Mouse (Mus musculus) urinary bladder, postnatal 14 days (tissue): Measurements from ENCODE around the gene Htatsf1.
A peak's percentile ranks its signal among the peaks of the same experiment; 100 is the strongest.

Experiments
- DNase-seq: peaks from one replicate; pipeline ENCODE4 v3.0.0; 2021; ENCODE audit warnings: low spot score

Htatsf1 gene

GRCm38 (mm10) chrX:57053174-57053992 lies at the start of gene Htatsf1:
Gene Htatsf1, plus strand, starts transcription at chrX:57053583.
- peak; percentile 73 for DNase-seq

- DNase-seq, result no peak
Observed at GRCm38 (mm10) chrX:57012891-57013290, 40.5 kb upstream of the Htatsf1 start.

- DNase-seq, result no peak
Observed at GRCm38 (mm10) chrX:57042774-57043173, 10.6 kb upstream of the Htatsf1 start, which contains the start of gene Brs3. Gene Brs3, plus strand, starts transcription at chrX:57043074.

DNA sequence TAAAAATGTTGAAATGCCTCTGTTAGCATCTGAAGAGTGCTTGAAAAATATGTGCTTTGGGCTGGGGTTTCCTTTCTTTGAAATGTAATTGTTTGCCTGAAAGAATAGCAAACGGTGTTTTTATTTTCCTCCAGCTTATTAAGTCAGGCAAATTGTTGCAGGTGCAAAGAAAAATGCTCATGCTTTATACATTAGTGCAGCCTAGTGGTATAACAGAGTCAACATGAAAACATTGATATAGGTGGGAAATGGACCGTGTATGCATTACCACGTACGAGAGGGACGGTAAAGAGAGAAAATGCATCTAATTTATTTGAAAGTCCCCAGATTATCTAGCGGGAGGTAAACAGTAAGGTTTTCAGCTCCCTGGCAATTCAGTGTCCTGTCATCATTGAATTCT lies 9.5 kb upstream of the Htatsf1 start:
- DNase-seq, result no peak

DNA sequence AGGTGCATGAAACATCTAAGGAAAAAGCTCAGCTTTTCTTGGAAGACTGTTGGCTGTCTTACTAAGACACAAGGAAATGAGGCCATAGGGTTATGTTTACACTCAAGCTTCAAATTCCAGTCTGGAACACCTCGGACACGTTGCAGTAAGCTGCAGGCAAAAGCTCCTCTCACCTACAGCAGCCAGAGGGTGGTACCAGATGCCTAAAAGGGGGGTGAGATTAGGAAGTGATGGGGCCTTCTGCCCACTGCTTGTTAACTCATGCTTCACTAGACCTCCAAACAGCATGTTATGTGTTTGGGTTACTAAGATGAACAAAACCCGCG lies 572 bp upstream of the Htatsf1 start:
- no peak for DNase-seq

GRCm38 (mm10) chrX:57053993-57054385 lies 606 bp downstream of the Htatsf1 start:
- no peak for DNase-seq

GRCm38 (mm10) chrX:57081496-57081895 lies 28.1 kb downstream of the Htatsf1 start:
- no peak for DNase-seq

GRCm38 (mm10) chrX:57087806-57088205 lies 34.4 kb downstream of the Htatsf1 start, which contains the start of gene Vgll1:
Gene Vgll1, plus strand, starts transcription at chrX:57088106.
- no peak for DNase-seq

GRCm38 (mm10) chrX:57103415-57103814 lies 50.0 kb downstream of the Htatsf1 start:
- no peak for DNase-seq

DNA sequence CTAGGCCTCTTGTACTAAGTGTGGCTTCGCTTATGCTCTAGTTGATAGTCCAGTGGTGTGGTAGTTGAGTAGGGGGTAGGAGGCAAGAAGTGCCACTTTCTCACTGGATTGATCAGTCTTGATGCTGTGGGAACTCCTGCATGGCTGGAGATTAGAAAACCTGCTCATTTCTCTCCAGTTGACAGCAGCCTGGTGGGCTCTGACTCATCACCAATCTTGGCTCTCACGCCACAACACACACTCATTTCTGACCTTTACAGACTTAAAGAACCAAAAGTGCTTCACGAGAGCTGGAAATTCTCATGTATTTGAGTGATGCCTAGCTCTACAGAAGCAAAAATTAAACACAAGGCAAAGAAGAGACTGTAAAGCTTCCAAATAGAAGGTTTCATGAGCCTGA lies 53.6 kb downstream of the Htatsf1 start:
- no peak for DNase-seq
